Comparison of ENCODE assay signal across 8 mouse cellular contexts in the genomic region with DNA sequence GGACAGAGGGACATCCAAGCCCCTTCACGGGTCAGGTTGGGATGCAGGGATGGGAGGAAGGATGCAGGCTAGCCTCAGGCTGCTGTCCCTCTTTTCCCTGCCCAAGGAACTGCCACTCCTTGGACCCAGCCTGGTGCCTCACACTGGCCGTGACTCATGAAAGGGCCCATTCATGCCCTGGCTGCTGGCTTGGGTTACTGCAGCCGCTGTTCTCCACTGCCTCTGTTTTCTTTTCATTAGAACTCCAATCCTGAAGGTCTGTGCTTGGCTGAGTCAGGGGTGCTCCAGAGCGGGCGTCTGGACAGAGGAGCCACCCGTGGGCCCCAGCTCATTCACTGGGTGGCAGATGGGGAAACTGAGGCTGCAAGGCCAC. TPM values are rescaled to one million over a fixed set of nuclear protein-coding genes. Genes with fewer than 3 reads are reported as not detected.
DNase-seq lines count a peak whose midpoint lies in the region; ATAC-seq and TF ChIP-seq lines count a peak whose summit lies in the region.

No protein-coding gene starts in this region.

- H3K27me3 ChIP-seq in kidney, postnatal 0 days (ENCODE audit: insufficient read depth, low read length) = peaks cover 12% of the 10 kb centered on the region
- H3K27me3 ChIP-seq in limb, embryonic 13.5 days = peaks cover 18% of the 10 kb centered on the region

- no peak for DNase-seq in kidney, postnatal 0 days (ENCODE audit: low spot score)
- no peak for DNase-seq in kidney, postnatal 36 days
- peak; percentile 12 for DNase-seq in adipocyte (ENCODE audit: low spot score)
- peak; percentile 91 for DNase-seq in fibroblast of lung, adult 2 months (ENCODE audit: low read depth)
- no peak for DNase-seq in urinary bladder, adult 2 months (ENCODE audit: low spot score)
- no peak for DNase-seq in urinary bladder, postnatal 14 days (ENCODE audit: low spot score)
- DNase-seq in testis, postnatal 10 days (ENCODE audit: low spot score) = no peak

- H3K4me3 ChIP-seq in kidney, postnatal 0 days (replicated peaks; ENCODE audit: low read depth, low read length) = no peak overlapping the region
- H3K4me3 ChIP-seq in limb, embryonic 13.5 days = no peak overlapping the region

- WGBS in kidney, postnatal 0 days = 45% methylated on average over 6 of the region's 6 CpGs
- 64% methylated on average over 6 of the region's 6 CpGs for WGBS in limb, embryonic 13.5 days

- no peaks in the 10 kb centered on the region for H3K36me3 ChIP-seq in kidney, postnatal 0 days (ENCODE audit: insufficient read depth, low read length)
- no peaks in the 10 kb centered on the region for H3K36me3 ChIP-seq in limb, embryonic 13.5 days

- peak; percentile 46 for TF ChIP-seq CTCF in kidney, postnatal 0 days (IDR thresholded peaks at IDR 0.05; ENCODE audit: low read depth)

- H3K9ac ChIP-seq in kidney, postnatal 0 days (ENCODE audit: low read depth, low read length) = no peak overlapping the region
- H3K9ac ChIP-seq in limb, embryonic 13.5 days = no peak overlapping the region

- H3K4me1 ChIP-seq in kidney, postnatal 0 days (replicated peaks; ENCODE audit: insufficient read depth, low read length) = peaks cover 3% of the 10 kb centered on the region; the same call in 1 of the 2 replicates
- peaks cover 34% of the 10 kb centered on the region for H3K4me1 ChIP-seq in limb, embryonic 13.5 days

- no peak for ATAC-seq in kidney, postnatal 0 days (replicated peaks; ENCODE audit: low FRiP score, low read depth)
- ATAC-seq in limb, embryonic 13.5 days (ENCODE audit: low FRiP score, low read depth) = peak; percentile 55

- no peak overlapping the region for H3K27ac ChIP-seq in kidney, postnatal 0 days
- H3K27ac ChIP-seq in limb, embryonic 13.5 days = peak overlapping the region; percentile 90

- H3K9me3 ChIP-seq in kidney, postnatal 0 days (replicated peaks; ENCODE audit: low read length) = no peaks in the 10 kb centered on the region
- H3K9me3 ChIP-seq in limb, embryonic 13.5 days = no peaks in the 10 kb centered on the region

- H3K4me2 ChIP-seq in kidney, postnatal 0 days (ENCODE audit: low read length) = no peak overlapping the region
- no peak overlapping the region for H3K4me2 ChIP-seq in limb, embryonic 13.5 days (replicated peaks)

RNA-seq across cellular contexts. Expression of a gene that starts 57.3 kb away (rescaled TPM):
- polyA plus RNA-seq in kidney, postnatal 0 days (2015; fragmentation: Nextera tagmentation; extraction: Ambion mirVana) = 1.4 and 2.3 TPM in 2 replicates
- polyA plus RNA-seq in limb, embryonic 13.5 days (2015; fragmentation: Nextera tagmentation; extraction: Ambion mirVana) = 0.80 and 1.1 TPM in 2 replicates
- polyA plus RNA-seq in urinary bladder, adult 2 months (2012; rRNA removed) = 13.2 and 16.2 TPM in 2 replicates

Comparison
In these comparisons a context has a peak if more than half of its experiments do, and no peak if none do; other contexts are left out.
1. DNase-seq: peak in adipocyte (single experiment) and fibroblast of lung, adult 2 months (single experiment); none in kidney, postnatal 0 days (single experiment), kidney, postnatal 36 days (0 of 2), urinary bladder, adult 2 months (single experiment), urinary bladder, postnatal 14 days (single experiment) and testis, postnatal 10 days (single experiment).